Mouse (Mus musculus) C2C12 (cell line): ENCODE results near the gene Slc22a16.

Experiments
- CEBPB ChIP-seq: IDR thresholded peaks from one replicate; pipeline ENCODE4 v1.6.1; 2011; ENCODE audit warnings: low read depth, mild to moderate bottlenecking, control low read depth, moderate library complexity
- CTCF ChIP-seq: IDR thresholded peaks from one replicate; pipeline ENCODE4 v1.5.1; 2011; ENCODE audit not compliant: control insufficient read depth, insufficient read depth, insufficient read length
- FOSL1 ChIP-seq: IDR thresholded peaks from one replicate; pipeline ENCODE4 v1.8.0; 2011; ENCODE audit warnings: mild to moderate bottlenecking, low read length; ENCODE audit not compliant: poor library complexity, insufficient read depth, severe bottlenecking
- MYOD1 ChIP-seq: IDR thresholded peaks from one replicate; pipeline ENCODE4 v1.6.1; 2011; ENCODE audit warnings: low read depth; ENCODE audit not compliant: control insufficient read depth, insufficient read length
- USF1 ChIP-seq: IDR thresholded peaks from one replicate; pipeline ENCODE4 v1.6.1; 2011; ENCODE audit warnings: low read depth, mild to moderate bottlenecking, control low read depth, moderate library complexity

GRCm38 (mm10) chr10:40528668-40529067, 41.5 kb upstream of the Slc22a16 start:
- TF ChIP-seq CTCF (no peak), USF1 (no peak), MYOD1 (no peak), CEBPB (no peak), FOSL1 (no peak)
